Mouse (Mus musculus) testis, postnatal 10 days (tissue): Measurements from ENCODE around the gene Galnt18.
A peak's percentile ranks its signal among the peaks of the same experiment; 100 is the strongest.

Experiments
- DNase-seq: peaks from one replicate; pipeline ENCODE4 v3.0.0; 2021; ENCODE audit warnings: low spot score

Gene Galnt18

GRCm38 (mm10) chr7:111771251-111771801, 8.5 kb downstream of the Galnt18 start:
- DNase-seq = no peak

GRCm38 (mm10) chr7:111770585-111770984, 9.2 kb downstream of the Galnt18 start:
- DNase-seq = no peak

GRCm38 (mm10) chr7:111766145-111766767, 13.5 kb downstream of the Galnt18 start:
- no peak for DNase-seq

- DNase-seq = no peak
These were observed 17.0 kb downstream of the Galnt18 start for GRCm38 (mm10) chr7:111762754-111763153.

- DNase-seq = no peak
These were observed 31.2 kb downstream of the Galnt18 start for GRCm38 (mm10) chr7:111748571-111749071.

GRCm38 (mm10) chr7:111744770-111745169, 35.0 kb downstream of the Galnt18 start:
- peak; percentile 56 for DNase-seq

- no peak for DNase-seq
These were observed 38.2 kb downstream of the Galnt18 start for GRCm38 (mm10) chr7:111741595-111741994.

- DNase-seq = no peak
These were observed 39.7 kb downstream of the Galnt18 start for GRCm38 (mm10) chr7:111740091-111740490.

- DNase-seq = no peak
These were observed 40.4 kb downstream of the Galnt18 start for GRCm38 (mm10) chr7:111739371-111739765.

GRCm38 (mm10) chr7:111738456-111739370, 41.1 kb downstream of the Galnt18 start:
- no peak for DNase-seq

- no peak for DNase-seq
These were observed 42.4 kb downstream of the Galnt18 start for GRCm38 (mm10) chr7:111737426-111737825.

GRCm38 (mm10) chr7:111736365-111736764, 43.4 kb downstream of the Galnt18 start:
- DNase-seq = no peak

- DNase-seq = no peak
These were observed 49.2 kb downstream of the Galnt18 start for GRCm38 (mm10) chr7:111730346-111731269.

GRCm38 (mm10) chr7:111726928-111727327, 52.8 kb downstream of the Galnt18 start:
- DNase-seq = no peak

GRCm38 (mm10) chr7:111724730-111725129, 55.0 kb downstream of the Galnt18 start:
- no peak for DNase-seq

GRCm38 (mm10) chr7:111724004-111724403, 55.8 kb downstream of the Galnt18 start:
- no peak for DNase-seq

- no peak for DNase-seq
These were observed 58.5 kb downstream of the Galnt18 start for GRCm38 (mm10) chr7:111721308-111721698.

GRCm38 (mm10) chr7:111720511-111721307, 59.1 kb downstream of the Galnt18 start:
- DNase-seq = peak; percentile 58

- no peak for DNase-seq
These were observed 60.9 kb downstream of the Galnt18 start for GRCm38 (mm10) chr7:111718900-111719299.

- DNase-seq = no peak
These were observed 65.0 kb downstream of the Galnt18 start for GRCm38 (mm10) chr7:111714639-111715360.
